Mouse (Mus musculus): ENCODE data around the gene Lmbrd2.

GRCm38 (mm10) chr15:9113556-9113955 lies 26.8 kb upstream of the Lmbrd2 start:
- no peak for TF ChIP-seq POLR2A (IDR thresholded peaks at IDR 0.05; ENCODE audit: control insufficient read depth, extremely low read depth, insufficient read depth, low read length, poor library complexity)
- no peak for TF ChIP-seq CTCF (IDR thresholded peaks at IDR 0.05; ENCODE audit: borderline replicate concordance, control insufficient read depth, extremely low read depth, insufficient read depth, low read length, poor library complexity)

Data from thymus, adult 2 months (tissue).